Comparison of ENCODE assay signal across 20 mouse cellular contexts in genomic region chr2:128839501-128839900, GRCm38 (mm10).
"Had no signal": no experiment of that assay in that cellular context is flagged by ENCODE, and none has a peak within 500 bp of the region (broad histone marks: within the 10 kb centered on the region; RNA-seq: fewer than 3 reads in every experiment).

No protein-coding gene starts in this region.

- H3K9ac ChIP-seq: kidney, embryonic 15.5 days; liver, embryonic 14.5 days; midbrain, embryonic 12.5 days; midbrain, embryonic 15.5 days; neural tube, embryonic 12.5 days; neural tube, embryonic 15.5 days had no signal

- H3K27ac ChIP-seq: kidney, embryonic 15.5 days; left cerebral cortex, adult 2 months; liver, embryonic 14.5 days; midbrain, embryonic 12.5 days; midbrain, embryonic 15.5 days; neural tube, embryonic 12.5 days; neural tube, embryonic 15.5 days; stomach, postnatal 0 days had no signal

- ATAC-seq: lung, postnatal 0 days; midbrain, embryonic 15.5 days had no signal

- H3K4me3 ChIP-seq: kidney, embryonic 15.5 days; left cerebral cortex, adult 2 months; midbrain, embryonic 12.5 days; midbrain, embryonic 15.5 days; neural tube, embryonic 12.5 days; neural tube, embryonic 15.5 days had no signal

- H3K9me3 ChIP-seq: kidney, embryonic 15.5 days; midbrain, embryonic 12.5 days; midbrain, embryonic 15.5 days; neural tube, embryonic 12.5 days; neural tube, embryonic 15.5 days had no signal

- H3K4me2 ChIP-seq: kidney, embryonic 15.5 days; midbrain, embryonic 12.5 days; midbrain, embryonic 15.5 days; neural tube, embryonic 12.5 days; neural tube, embryonic 15.5 days had no signal

- H3K27me3 ChIP-seq: kidney, embryonic 15.5 days; midbrain, embryonic 12.5 days; midbrain, embryonic 15.5 days; neural tube, embryonic 12.5 days; neural tube, embryonic 15.5 days had no signal

- DNase-seq: kidney, adult 11 months; kidney, adult 8-10 months; kidney, postnatal 10 days; kidney, postnatal 36 days; layer of hippocampus, postnatal 36 days; right cerebral cortex, adult 18-20 months; right cerebral cortex, postnatal 14 days; right cerebral cortex, postnatal 4 days; thymus, adult 2 months; thymus, postnatal 14 days; thymus, postnatal 4 days had no signal

- H3K4me1 ChIP-seq: kidney, embryonic 15.5 days; midbrain, embryonic 12.5 days; midbrain, embryonic 15.5 days; neural tube, embryonic 12.5 days; neural tube, embryonic 15.5 days had no signal
